Mouse (Mus musculus) adrenal gland (tissue): Measurements from ENCODE around the gene Dcaf5.
"Not testable (repeated sequence)": the region's sequence is repeated elsewhere in the genome, so short reads cannot be mapped to it uniquely, and the experiment has no call there.

Experiments
- intact Hi-C: fragments of 180-260 bp; cut with DNase I; formaldehyde crosslinking; loops from one replicate; pipeline ENCODE4 v1.15.1; 2025
- long read RNA-seq, 2 experiments: library from polyadenylated mRNA; unstranded; transcript quantifications; one replicate each; pipeline ENCODE4 v2.0.0; 2020; ENCODE audit warnings: borderline replicate concordance in 1 of 2; ENCODE audit not compliant: insufficient replicate concordance in 1 of 2

The Dcaf5 gene
- long read RNA-seq, experiment 1, full-length matches to known transcripts, result 1 of 5 reads
- long read RNA-seq, experiment 1, partial matches to known transcripts, result 1 of 5 reads
- long read RNA-seq, experiment 1, other reads (novel, unspliced or antisense), result 3 of 5 reads
- long read RNA-seq, experiment 2, partial matches to known transcripts, result 0 of 4 reads
- long read RNA-seq, experiment 2, other reads (novel, unspliced or antisense), result 4 of 4 reads

DNA sequence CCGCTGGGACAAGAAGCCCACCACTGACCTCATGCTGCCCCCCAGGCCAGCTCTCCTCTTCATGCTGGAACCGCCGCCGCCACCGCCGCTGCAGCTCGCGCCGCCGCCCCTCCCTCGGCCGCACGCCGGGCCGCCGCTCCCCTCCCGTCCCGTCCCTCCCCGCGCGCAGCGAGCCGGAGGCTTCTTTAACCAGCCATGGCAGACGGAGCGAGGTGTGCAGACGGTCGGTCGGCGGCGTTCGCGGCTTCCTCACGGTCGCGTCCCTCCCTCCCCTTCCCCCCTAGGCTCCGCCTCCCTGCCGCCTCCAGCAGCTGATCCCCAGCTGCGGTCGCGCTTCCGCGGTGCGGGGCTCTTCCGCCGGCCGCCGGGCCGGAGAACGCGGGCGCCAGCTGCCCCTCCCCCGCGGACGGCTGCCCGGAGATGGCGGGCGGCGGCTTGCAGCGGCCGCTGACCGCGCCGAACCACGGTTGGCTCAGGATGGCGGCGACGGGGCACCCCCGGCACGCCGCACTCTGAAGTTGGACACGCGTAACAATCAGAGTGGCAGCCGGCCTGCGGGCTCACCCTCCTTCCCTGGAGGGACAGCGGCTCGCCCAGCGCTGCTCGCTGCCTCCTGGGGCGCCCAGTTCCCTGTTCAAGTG is at the start of gene Dcaf5:
Gene Dcaf5, minus strand, starts transcription at position 266 of the 641 bp plus-strand sequence.
- intact Hi-C loops, result no loop called here

DNA sequence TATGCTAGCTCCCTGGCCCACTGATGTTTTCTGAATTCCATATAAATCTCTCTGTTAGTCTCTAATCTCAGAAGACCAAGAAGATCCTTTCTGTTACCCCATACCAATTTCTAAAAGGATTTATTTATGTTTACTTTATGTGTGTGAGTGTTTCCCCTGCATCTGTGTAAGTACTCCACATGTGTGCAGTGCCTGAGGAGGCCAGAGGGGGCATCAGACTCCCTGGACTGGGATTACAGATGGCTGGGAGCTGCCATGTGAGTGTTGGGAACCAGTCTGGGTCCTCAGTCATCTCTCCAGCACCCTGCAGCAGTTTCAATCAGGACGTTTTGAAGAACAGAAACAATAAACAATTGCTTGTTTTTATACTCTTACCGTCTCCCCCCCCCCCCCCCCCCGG is 47.0 kb upstream of the Dcaf5 start:
- intact Hi-C loops, result no loop called here

DNA sequence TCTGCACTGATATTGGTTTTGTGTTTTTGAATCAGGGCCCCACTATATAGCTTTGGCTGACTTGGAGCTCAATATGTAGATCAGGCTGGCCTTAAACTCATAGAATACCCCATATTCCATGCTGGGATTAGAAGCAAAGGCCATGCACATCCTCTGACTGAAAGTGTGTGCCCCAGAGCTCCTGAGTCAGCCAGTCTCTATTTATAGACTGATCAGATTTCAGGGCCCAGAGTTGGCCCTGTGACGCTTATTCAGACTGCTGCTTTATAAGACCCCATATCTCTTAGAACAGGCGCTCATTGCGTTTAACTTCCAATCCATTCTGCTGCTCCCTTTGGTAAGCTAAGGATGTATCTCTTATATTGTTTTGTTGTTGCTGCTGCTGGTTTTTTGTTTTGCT is 43.6 kb upstream of the Dcaf5 start:
- intact Hi-C loops, result no loop called here

DNA sequence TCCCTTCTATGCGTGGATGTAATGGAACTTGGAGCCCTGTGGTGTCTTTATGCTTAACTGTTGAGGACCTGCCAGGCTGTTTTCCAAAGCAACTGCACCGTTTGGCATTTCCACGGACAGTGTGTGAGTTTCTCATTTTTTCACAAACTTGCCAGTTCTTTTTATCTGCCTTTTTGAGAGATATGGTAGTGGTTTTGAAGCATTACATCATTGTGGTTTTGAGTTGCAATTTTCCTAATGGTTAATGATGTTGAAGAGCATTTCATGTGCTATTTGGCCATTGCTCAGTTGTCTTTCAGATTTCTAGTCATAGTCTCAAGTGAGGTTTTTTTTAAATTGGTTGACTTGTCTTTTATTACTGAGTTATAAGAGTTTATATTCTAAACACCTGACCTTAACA is 37.3 kb upstream of the Dcaf5 start:
- intact Hi-C loops, result no loop called here

DNA sequence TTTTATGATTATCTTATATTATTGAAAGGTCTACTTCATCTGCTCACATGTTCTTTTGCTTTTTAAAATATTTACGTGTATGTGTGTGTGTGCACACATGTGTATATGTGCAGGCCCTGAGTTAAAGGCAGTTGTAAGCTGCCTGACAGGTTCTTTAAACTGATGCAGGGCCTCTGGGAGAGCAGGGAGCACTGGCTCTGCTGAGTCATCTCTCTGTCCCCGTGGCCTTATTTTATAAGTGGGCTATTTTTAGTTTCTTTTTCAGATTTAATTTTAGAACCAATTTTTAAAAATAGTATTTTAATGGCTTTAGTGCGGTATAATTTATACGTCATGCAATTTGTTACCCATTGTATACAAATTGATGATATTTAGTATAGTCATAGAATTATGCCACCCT is 35.5 kb upstream of the Dcaf5 start:
- intact Hi-C loops, result no loop called here

DNA sequence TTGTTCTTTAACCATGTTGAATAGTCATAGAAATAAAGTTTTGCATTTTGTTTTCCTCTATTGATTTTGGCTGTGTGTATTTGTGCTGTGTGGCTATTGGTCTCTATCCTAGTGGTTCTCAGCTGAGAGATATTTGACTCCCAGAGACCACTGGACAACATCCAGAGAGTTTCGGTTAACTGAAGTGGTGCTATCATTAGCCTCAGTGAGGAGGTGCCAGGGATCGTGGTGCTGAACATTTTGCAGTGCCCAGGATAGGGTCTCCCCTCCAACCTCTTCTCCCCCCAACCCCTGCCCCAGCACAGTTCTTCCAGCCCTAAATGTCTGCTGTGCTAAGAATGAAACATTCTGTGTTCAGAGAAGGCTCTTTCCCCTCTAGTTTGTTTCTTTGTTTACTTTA is 33.8 kb upstream of the Dcaf5 start:
- intact Hi-C loops, result no loop called here

DNA sequence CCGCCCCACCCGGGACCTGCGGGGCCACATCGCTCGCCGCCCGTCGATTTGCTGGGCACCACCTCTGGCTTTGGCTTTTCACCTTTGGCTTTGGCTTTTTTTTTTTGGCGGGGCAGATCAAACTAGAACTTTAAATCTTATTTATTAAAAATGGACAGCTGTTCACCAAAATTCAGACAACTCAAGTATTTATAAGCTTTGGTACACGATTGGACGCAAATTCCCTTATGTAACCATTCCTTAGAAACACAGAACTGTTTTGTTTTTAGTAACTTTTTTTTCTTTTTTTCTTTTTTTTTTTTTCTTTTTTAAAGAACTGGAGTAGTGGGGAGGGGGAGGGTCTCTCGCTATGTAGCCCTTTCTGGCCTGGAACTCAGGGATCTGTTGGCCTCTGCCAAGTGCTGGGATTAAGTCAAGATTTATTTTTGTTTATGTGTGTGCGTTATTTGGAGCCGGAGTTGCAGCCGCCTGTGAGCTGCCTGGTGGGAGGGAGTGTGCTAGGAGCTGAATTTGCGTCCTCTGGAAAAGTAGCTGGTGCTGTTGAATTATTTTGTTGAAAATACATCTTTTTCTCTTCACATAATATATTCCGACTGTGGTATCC is 27.4 kb upstream of the Dcaf5 start:
- intact Hi-C loops, result no loop called here

DNA sequence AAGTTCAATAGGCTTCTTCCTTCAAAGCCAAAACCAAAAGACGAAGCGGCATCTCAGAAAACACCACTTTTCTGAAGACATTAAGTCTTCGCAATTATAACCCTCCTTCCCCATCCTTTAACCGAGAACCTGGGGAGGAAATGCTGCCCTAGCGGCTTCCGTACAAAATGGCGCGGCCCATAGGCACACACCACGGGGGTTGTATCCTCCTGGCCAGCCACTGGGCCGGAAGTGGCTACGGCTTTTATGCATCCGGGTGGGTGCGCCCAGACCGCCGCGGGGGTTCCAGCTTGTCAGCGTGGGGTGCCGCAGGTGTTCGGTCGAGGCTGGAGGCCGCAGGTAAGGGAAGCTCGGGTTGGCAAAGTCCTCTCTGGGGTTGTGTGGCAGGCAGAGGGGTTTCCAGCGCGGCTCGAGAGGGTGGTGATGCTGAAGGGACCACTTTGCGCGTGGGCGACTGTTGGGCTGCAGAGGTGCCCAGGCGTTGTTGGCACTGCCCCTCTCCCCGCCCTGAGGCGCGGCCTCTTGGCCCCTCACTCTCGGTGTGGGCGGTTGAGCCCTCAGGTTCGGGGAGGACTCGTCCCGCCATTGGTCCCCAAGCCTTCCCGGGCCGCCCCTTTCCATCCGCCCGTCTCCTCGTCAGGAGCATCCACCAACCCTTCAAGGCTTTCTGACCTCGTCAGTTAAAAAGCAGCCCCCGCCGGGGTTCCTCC is 26.7 kb upstream of the Dcaf5 start, which contains the start of gene Exd2:
Gene Exd2, plus strand, starts transcription at position 154 of the 710 bp plus-strand sequence.
- intact Hi-C loops, result no loop called here

DNA sequence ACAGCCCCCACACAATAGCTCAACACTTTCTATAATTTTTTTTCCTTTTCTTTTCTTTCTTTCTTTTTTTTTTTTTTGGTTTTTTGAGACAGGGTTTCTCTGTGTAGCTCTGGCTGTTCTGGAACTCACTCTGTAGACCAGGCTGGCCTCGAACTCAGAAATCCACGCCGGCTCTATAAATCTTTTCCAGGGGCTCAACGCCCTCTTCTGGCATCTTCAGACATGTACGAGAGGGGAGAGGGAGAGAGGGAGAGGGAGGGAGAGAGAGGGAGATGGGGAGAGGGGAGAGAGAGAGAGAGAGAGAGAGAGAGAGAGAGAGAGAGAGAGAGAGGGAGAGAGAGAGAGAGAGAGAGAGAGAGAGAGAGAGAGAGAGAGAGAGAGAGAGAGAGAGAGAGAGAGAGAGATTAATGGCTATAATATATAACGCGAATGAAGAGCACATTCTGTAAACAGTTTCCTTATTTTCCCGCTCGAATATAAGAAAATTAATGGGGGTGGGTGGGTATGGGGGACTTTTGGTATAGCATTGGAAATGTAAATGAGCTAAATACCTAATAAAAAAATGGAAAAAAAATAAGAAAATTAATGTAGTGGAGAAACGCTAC is 26.0 kb upstream of the Dcaf5 start:
- intact Hi-C loops, result not testable (repeated sequence)

DNA sequence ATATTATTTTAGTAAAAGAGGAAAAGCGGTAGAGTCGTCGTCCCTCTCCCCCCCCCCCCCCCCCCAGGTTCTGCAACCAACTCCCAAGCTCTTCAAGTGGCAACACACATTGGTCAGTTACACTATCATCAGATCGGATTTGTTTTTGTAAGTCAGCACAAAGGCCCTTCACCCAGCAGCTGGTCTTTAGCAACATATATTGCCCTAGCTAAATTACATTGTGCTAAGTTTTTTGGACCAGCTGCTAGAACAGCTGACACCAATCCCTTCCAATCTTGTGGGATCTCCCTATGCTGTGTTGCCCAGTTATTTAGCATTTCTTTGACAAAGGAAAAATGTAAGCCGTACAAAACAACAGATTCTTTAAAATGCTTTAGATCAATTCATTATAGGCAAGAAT is 21.6 kb upstream of the Dcaf5 start:
- intact Hi-C loops, result no loop called here

DNA sequence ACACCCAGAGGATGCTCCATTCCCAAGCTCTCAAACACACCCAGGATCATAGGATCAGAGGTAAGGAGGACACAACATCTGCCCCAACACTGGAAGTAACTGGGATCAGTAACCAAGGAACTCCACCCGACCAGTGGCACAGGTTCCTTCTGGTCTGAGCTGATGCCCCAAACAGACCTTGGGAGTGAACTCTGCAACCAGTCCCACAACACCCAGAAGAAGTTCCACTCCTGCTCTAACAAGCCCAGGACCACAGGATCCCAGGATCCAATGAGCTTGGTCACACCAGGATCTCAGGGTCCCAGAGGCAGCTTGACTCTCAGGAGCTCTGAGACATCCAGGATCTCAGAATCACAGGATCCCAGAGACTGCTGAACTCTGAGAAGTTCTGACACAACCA is 17.1 kb upstream of the Dcaf5 start:
- intact Hi-C loops, result no loop called here

DNA sequence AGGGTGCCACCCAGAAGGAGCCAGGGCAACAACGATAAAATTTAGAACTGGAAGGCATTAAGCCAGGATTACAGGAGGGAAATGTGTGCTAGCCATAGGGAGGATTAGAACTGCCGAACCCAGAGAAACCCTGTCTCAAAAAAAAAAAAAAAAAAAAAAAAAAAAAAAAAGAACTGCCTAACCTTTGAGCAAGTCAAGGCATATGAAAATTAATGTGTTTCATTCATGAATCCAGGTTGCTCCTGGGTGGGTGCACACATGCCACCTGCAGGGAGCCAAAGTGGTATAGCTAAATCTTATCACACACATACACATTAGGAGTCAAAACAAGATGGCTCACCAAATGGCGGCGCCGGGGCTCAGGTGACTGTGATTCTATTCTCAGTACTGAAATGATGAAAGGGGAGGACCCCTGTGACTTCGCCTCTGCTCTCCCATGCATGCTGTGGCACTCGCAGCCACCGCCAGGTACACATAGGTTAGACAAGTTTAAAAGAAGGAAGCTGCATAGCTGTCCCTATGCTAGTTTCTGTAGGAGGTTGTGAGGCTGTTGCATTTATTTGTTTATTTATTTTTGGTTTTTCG is 8.2 kb upstream of the Dcaf5 start:
- intact Hi-C loops, result no loop called here

DNA sequence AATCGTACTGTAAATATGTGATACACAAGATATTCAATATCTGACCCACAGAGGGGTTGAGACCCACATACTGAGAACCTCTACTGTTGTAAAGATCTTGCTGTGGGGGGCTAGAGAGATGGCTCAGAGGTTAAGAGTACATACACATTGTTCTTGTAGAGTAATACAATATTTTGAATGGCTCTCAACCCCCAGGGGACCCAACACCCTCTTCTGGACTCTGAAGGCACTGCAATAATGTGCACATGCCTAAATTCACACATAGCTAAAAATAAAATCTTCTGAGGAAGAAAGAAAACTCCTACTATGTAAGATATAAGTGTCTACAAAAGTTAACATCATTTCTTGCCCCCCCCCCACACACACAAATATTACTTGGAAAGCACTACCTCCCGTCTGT is 4.6 kb upstream of the Dcaf5 start:
- intact Hi-C loops, result no loop called here

DNA sequence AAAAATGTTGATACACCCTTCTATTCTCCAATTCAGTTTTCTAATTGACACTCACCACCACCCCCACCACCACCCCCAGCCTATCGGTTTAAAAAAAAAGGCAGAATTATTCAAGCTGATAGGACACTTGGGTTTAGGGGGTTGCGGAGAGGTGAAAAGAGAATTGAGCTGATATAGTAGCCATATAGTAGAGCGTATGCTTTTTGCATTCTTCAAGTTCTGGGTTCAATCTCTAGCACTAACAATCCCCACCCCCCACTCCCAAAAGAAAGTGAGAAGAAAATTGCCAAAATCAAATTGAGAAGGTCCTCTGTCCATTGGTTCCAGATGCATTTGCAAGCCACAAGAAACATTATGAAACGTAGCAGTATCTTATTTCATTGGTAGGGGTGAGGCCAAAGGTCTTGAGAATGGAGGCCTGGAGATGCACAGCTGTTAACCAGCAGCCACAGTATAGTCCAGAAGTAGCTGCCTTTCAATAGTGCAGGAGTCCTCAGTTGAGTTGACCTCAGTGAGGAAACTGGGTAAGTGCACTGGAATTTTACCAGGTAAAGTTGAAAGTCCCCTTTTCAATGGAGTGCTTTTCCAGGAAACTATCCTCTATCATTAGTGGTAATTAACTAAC is 762 bp upstream of the Dcaf5 start:
- intact Hi-C loops, result no loop called here

DNA sequence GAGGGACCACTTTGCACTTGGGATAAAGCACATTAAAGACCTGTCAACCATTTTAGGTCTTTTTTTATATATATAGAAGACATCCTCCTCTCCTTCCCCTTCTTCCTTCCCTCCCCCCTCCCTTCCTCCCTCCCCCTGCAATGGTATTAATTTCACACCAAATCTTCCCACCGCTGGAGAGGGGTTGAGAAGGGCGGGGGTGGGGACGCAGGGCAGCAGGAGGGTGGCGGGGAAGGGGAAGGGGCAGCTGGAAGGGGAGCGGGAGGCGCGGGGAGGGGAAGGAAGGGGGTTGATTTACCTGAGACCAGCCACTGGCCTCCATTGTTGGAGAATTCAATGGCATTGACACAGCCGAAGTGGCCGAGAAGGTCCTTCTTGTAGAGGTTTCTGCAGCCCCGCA is 514 bp downstream of the Dcaf5 start:
- intact Hi-C loops, result no loop called here

DNA sequence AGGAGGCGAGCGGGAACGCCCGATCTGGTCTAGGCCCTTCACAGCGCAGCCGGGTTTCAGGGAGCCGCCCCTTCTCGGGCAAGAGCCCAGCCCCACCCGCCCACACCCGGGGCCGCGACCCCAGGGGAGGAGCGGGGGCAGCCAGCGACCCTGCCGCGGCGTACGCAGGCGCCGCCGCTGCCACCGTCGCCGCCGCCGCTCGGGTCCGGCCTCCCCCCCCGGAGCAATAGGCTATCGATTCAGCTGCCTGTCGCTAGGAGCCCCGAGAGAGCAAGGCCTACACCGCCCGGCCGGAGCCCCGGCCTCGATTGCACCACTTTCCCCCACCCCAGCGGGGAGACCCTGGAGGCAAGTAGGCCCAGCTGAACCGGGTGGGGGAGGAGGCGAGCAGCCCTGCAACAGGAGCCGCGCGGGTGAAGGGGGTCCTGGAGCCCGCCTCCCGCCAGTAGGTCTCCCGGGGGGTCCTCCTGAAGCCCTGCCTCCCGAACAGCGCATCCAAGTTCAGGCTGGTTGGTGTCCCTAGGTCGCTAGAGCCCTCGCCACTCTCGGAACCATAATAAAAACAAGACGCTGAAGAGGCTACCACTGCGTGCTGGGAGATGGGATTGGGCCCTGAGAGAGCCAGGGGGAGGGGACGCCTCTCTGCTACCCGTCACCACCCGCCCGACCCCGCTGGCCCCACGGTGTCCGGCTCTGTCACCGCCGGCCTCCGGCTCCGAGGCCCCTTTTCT is 1.3 kb downstream of the Dcaf5 start:
- intact Hi-C loops, result no loop called here

DNA sequence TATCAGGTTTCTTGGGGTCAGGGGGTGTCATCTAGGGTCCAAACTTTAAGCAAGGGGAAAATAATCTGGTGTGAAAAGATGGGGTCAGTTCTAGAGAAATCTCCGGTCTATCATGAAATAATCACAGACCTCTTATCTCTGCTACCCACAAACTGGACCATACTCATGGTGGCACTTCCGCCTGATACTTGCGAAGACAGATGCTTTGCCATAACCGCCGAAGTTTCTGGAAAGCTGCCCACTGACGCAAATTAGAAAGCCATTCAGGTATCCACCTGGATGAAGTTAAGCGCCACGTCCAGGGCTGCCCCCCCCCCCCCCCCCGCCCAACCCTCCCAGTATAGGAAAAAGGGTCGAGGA is 1.8 kb downstream of the Dcaf5 start:
- intact Hi-C loops, result no loop called here

DNA sequence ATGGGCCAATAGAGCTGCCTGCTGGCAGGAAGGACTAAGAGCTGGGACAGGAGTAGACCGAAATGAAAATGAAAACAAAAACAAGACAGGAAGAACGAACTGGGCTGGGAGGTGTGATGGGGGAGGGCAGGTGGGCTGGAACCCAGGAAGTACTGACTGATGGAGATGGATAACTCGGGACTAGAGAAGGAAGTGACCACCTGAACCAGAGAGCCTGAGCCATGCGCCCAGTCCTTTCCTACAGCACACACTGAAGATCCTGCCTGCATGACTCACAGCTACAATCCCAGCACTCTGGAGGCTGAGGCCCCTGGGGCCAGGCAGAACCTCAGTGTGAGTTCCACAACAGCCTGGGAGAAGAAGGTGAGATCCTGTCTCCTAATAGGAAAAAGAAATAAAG is 3.1 kb downstream of the Dcaf5 start:
- intact Hi-C loops, result no loop called here

DNA sequence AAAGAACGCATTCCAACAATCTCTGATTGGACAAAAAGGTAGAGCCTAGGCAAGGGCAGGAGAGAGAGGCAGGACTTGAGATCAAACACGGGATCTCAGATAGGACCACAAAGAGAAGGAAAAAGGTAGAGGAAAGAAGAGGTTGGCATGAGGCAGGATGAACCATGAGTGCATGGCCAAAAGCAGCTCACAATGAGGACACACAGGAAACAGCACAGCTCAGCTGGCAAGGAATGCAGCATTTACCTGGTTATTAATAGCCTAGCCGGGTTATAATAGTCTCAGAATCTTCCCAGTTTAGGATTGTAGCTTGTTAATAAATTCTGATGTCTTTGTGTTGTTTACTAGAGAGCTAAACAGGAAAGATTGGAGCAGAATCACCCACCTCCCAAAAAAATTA is 8.7 kb downstream of the Dcaf5 start:
- intact Hi-C loops, result no loop called here

DNA sequence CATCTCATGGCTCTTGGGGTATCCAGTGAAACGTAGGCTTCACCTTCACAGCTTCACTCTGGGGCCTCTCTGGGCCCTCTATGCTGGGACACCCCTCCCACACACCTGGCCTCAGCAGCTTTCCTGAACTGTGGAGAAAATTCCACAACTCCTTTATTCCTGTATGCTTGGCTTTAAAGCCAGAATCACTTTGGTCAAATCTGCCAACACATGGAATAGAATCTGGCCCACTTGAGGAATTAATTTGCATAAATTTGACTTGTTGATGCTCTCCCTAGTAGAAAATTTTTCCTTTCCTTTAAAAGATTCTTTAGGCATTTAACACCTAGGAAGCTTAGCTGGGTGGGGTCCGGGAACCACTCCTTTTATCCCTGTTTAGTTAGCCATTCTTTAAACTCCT is 21.3 kb downstream of the Dcaf5 start:
- intact Hi-C loops, result no loop called here

DNA sequence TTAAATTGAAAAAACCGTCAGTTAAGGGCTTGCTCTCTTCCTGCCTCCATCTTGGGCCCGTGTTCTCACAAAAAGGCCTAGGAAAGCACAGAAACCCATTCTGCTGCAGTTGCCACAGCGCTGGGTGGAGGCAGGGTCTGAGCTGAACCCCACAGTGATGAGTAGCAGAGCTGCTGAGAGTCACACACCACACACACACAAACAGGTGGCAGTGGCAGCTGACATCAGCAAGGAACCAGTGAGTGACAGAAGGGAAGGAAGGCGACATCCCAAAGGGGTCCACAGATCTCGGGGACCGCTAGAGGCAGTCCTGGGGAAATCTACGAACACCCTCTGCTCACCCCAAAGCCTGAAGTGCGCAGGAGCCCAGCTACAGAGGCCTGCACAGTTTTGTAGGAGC is 25.5 kb downstream of the Dcaf5 start:
- intact Hi-C loops, result no loop called here
